Mouse (Mus musculus) midbrain, embryonic 15.5 days (tissue): ENCODE results near the gene 3100002H09Rik. TPM values are rescaled to one million over a fixed set of nuclear protein-coding genes. Genes with fewer than 3 reads are reported as not detected.

Experiments used
- ATAC-seq: fragments of 200-750 bp; cut with Nextera tagmentation; replicated peaks from 2 replicates; pipeline ENCODE4 v1.8.0; 2017; ENCODE audit warnings: moderate TSS enrichment
- H3K27ac ChIP-seq: fragments of 300-500 bp; sonication (generic); 2 replicates; pipeline ENCODE4 v1.5.1; 2015; ENCODE audit warnings: mild to moderate bottlenecking, inconsistent platforms
- H3K27me3 ChIP-seq: fragments of 300-500 bp; sonication (generic); replicated peaks from 2 replicates; pipeline ENCODE4 v1.6.1; 2015; ENCODE audit warnings: inconsistent platforms
- H3K36me3 ChIP-seq: fragments of 300-500 bp; sonication (generic); replicated peaks from 2 replicates; pipeline ENCODE4 v1.6.1; 2015; ENCODE audit warnings: inconsistent platforms
- H3K4me1 ChIP-seq: fragments of 300-500 bp; sonication (generic); 2 replicates; pipeline ENCODE4 v1.6.1; 2015; ENCODE audit warnings: inconsistent platforms
- H3K4me2 ChIP-seq: fragments of 300-500 bp; sonication (generic); 2 replicates; pipeline ENCODE4 v1.6.1; 2015; ENCODE audit warnings: inconsistent platforms, mild to moderate bottlenecking, moderate library complexity
- H3K4me3 ChIP-seq: fragments of 300-500 bp; sonication (generic); 2 replicates; pipeline ENCODE4 v1.5.1; 2015; ENCODE audit warnings: mild to moderate bottlenecking, inconsistent platforms
- H3K9ac ChIP-seq: fragments of 300-500 bp; sonication (generic); 2 replicates; pipeline ENCODE4 v1.6.1; 2015; ENCODE audit warnings: mild to moderate bottlenecking, inconsistent platforms
- H3K9me3 ChIP-seq: fragments of 300-500 bp; sonication (generic); 2 replicates; pipeline ENCODE4 v1.6.1; 2016; ENCODE audit warnings: inconsistent platforms
- WGBS: fragments of 180-500 bp; shearing (Covaris S2); methylation state at CpG from one replicate; pipeline ENCODE4 v1.1.7; 2015; ENCODE audit warnings: mixed read lengths; 5-methylcytosine and 5-hydroxymethylcytosine counted together
- polyA plus RNA-seq: library from polyadenylated mRNA; unstranded; fragments of >200 nt; fragmentation: Nextera tagmentation; extraction: Ambion mirVana; gene quantifications from 2 replicates; pipeline ENCODE4 v1.2.1, GENCODE M21; 2015

Gene 3100002H09Rik
- polyA plus RNA-seq = 0.98 and 1.3 TPM in 2 replicates

DNA sequence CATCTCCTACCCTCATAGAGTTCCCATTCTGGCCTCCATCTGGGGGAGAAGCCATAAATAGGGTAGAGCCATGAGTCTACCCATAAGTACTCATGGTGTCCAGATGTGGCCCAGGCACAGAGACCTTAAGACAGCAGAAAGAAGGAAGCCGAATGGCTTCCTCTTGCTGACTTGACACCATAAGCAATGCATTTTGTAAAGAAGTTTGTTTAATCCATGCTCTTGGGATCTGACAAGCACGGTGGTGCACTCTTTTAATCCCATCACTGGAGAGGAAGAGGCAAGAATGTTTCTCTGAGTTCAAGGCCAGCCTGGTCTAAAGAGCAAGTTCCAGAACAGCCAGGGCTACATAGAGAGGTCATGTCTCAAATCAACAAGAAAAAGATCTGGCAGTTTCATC is at the start of gene 3100002H09Rik:
TSS of gene 3100002H09Rik (minus strand) at position 101 of the 400 bp plus-strand sequence.
- no peaks in the 10 kb centered on the region for H3K9me3 ChIP-seq
- H3K36me3 ChIP-seq = no peaks in the 10 kb centered on the region
- no peak within 1 kb of the TSS for H3K9ac ChIP-seq
- H3K27ac ChIP-seq = no peak within 1 kb of the TSS
- no peak within 1 kb of the TSS for H3K4me3 ChIP-seq
- H3K27me3 ChIP-seq = no peaks in the 10 kb centered on the region
- peaks cover 15% of the 10 kb centered on the region for H3K4me1 ChIP-seq
- WGBS = 70% methylated on average over 2 of the region's 2 CpGs
- ATAC-seq = no peak
- H3K4me2 ChIP-seq = no peak within 1 kb of the TSS

GRCm38 (mm10) chr4:124659251-124660217 is 48.9 kb upstream of the 3100002H09Rik start:
- no peak for ATAC-seq
- Histone ChIP-seq H3K27me3 (peaks cover 33% of the 10 kb centered on the region), H3K4me2 (peak overlapping the region; percentile 66), H3K4me3 (peak overlapping the region; percentile 54), H3K27ac (0 out of 2 replicates have a peak overlapping the region, but pooled peaks have one; percentile 26), H3K36me3 (no peaks in the 10 kb centered on the region), H3K9me3 (no peaks in the 10 kb centered on the region), H3K9ac (peak overlapping the region; percentile 47), H3K4me1 (peaks cover 40% of the 10 kb centered on the region)
- under 1% methylated on average over 67 of the region's 68 CpGs for WGBS

- H3K27me3 ChIP-seq = peaks cover 41% of the 10 kb centered on the region
- H3K36me3 ChIP-seq = no peaks in the 10 kb centered on the region
- H3K4me2 ChIP-seq = peak overlapping the region; percentile 66
- peaks cover 34% of the 10 kb centered on the region for H3K4me1 ChIP-seq
- peak overlapping the region; percentile 47 for H3K9ac ChIP-seq
- peak overlapping the region; percentile 54 for H3K4me3 ChIP-seq
- WGBS = under 1% methylated on average over 39 of the region's 39 CpGs
- H3K27ac ChIP-seq = peak overlapping the region; percentile 9; the same call in 1 of the 2 replicates
- no peaks in the 10 kb centered on the region for H3K9me3 ChIP-seq
- ATAC-seq = no peak
Measured at GRCm38 (mm10) chr4:124658412-124658851, 47.8 kb upstream of the 3100002H09Rik start.

DNA sequence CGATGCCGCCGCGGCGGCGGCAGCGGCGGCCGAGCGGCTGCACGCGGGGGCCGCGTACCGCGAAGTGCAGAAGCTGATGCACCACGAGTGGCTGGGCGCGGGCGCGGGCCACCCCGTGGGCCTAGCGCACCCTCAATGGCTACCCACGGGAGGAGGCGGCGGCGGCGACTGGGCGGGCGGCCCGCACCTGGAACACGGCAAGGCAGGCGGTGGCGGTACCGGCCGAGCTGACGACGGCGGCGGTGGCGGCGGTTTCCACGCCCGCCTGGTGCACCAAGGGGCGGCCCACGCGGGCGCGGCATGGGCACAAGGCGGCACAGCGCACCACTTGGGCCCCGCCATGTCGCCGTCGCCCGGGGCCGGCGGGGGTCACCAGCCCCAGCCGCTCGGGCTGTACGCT is 47.2 kb upstream of the 3100002H09Rik start:
- peaks cover 38% of the 10 kb centered on the region for H3K4me1 ChIP-seq
- peak overlapping the region; percentile 47 for H3K9ac ChIP-seq
- peak; percentile 25 for ATAC-seq
- H3K36me3 ChIP-seq = no peaks in the 10 kb centered on the region
- peaks cover 41% of the 10 kb centered on the region for H3K27me3 ChIP-seq
- under 1% methylated on average over 56 of the region's 61 CpGs for WGBS
- H3K27ac ChIP-seq = peak overlapping the region; percentile 70
- peak overlapping the region; percentile 66 for H3K4me2 ChIP-seq
- H3K9me3 ChIP-seq = no peaks in the 10 kb centered on the region
- peak overlapping the region; percentile 54 for H3K4me3 ChIP-seq

- Histone ChIP-seq H3K27me3 (peaks cover 34% of the 10 kb centered on the region), H3K9ac (peak overlapping the region; percentile 49), H3K4me3 (peak overlapping the region; percentile 54), H3K27ac (peak overlapping the region; percentile 70), H3K4me2 (peak overlapping the region; percentile 66), H3K4me1 (peaks cover 43% of the 10 kb centered on the region), H3K9me3 (no peaks in the 10 kb centered on the region), H3K36me3 (no peaks in the 10 kb centered on the region)
- peak; percentile 93 for ATAC-seq
- under 1% methylated on average over 70 of the region's 92 CpGs for WGBS
Measured at GRCm38 (mm10) chr4:124656854-124657650, 46.4 kb upstream of the 3100002H09Rik start.

GRCm38 (mm10) chr4:124656518-124656853 is 45.9 kb upstream of the 3100002H09Rik start, which contains the start of gene Pou3f1:
Gene Pou3f1 (plus strand): TSS chr4:124656807.
- peak within 1 kb of the TSS; percentile 54 for H3K4me3 ChIP-seq
- H3K9ac ChIP-seq = peak within 1 kb of the TSS; percentile 49
- peaks cover 29% of the 10 kb centered on the region for H3K27me3 ChIP-seq
- H3K27ac ChIP-seq = peak within 1 kb of the TSS; percentile 70
- H3K4me2 ChIP-seq = peak within 1 kb of the TSS; percentile 66
- no peak; the same call in 1 of the 2 replicates for ATAC-seq
- peaks cover 43% of the 10 kb centered on the region for H3K4me1 ChIP-seq
- H3K9me3 ChIP-seq = no peaks in the 10 kb centered on the region
- WGBS = under 1% methylated on average over 15 of the region's 15 CpGs
- no peaks in the 10 kb centered on the region for H3K36me3 ChIP-seq

DNA sequence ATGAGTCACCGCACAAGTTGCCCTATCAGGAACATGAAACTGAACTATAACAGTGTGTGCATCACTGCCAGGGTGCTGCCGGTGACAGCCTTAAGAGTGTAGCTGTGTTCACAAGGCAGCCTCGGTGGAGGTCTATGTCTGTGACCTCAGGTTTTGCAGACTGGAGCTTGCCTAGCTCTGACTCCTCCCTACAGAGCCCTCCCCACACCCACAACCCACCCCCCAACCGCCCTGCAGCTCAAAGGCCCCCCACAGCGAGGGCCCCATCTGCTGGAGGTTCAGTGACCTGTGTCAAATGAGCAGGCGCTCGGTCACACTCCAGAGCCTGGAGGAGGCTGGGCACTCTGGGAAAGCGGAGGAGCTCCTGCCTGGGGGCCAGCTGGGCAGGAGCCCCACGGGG is 42.3 kb upstream of the 3100002H09Rik start:
- Histone ChIP-seq H3K4me2 (no peak overlapping the region), H3K9me3 (no peaks in the 10 kb centered on the region), H3K9ac (no peak overlapping the region), H3K4me1 (peaks cover 26% of the 10 kb centered on the region), H3K27ac (no peak overlapping the region), H3K27me3 (peaks cover 16% of the 10 kb centered on the region; the same call in 1 of the 2 replicates), H3K4me3 (no peak overlapping the region), H3K36me3 (no peaks in the 10 kb centered on the region)
- ATAC-seq = no peak
- 7% methylated on average over 9 of the region's 9 CpGs for WGBS

DNA sequence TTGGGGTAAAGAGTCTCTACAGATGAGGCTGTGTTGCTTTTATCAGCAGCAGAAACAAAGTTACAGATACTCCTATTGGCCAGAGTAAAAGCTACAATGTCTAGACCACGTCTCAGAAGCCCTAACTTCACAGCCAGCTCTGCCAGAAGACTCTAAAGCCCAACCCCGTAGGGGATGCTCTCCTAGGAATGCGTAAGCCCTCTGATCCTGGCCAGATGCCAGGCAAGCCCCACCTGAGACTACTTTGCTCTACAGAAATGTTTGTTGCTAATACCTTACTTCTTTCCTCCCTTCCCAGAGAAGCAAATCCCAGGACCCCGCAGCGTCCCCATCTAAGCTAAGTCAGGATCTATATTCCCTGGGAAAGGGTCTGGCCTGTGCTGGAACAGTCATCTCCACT is 37.3 kb upstream of the 3100002H09Rik start:
- ATAC-seq = no peak
- no peak overlapping the region for H3K9ac ChIP-seq
- peaks cover 16% of the 10 kb centered on the region for H3K4me1 ChIP-seq
- H3K36me3 ChIP-seq = no peaks in the 10 kb centered on the region
- 28% methylated on average over 5 of the region's 5 CpGs for WGBS
- H3K9me3 ChIP-seq = no peaks in the 10 kb centered on the region
- no peak overlapping the region for H3K4me3 ChIP-seq
- H3K27me3 ChIP-seq = 0 out of 2 replicates have a peak, but pooled peaks cover 3% of the 10 kb centered on the region
- no peak overlapping the region for H3K27ac ChIP-seq
- no peak overlapping the region for H3K4me2 ChIP-seq

GRCm38 (mm10) chr4:124646591-124646990 is 36.0 kb upstream of the 3100002H09Rik start:
- WGBS = 24% methylated on average over 8 of the region's 8 CpGs
- Histone ChIP-seq H3K4me1 (peaks cover 10% of the 10 kb centered on the region; the same call in 1 of the 2 replicates), H3K36me3 (no peaks in the 10 kb centered on the region), H3K4me3 (no peak overlapping the region), H3K9me3 (no peaks in the 10 kb centered on the region), H3K27me3 (0 out of 2 replicates have a peak, but pooled peaks cover 3% of the 10 kb centered on the region), H3K9ac (no peak overlapping the region), H3K27ac (no peak overlapping the region), H3K4me2 (no peak overlapping the region)
- no peak for ATAC-seq

- no peak for ATAC-seq
- 21% methylated on average over 3 of the region's 3 CpGs for WGBS
- Histone ChIP-seq H3K27me3 (0 out of 2 replicates have a peak, but pooled peaks cover 3% of the 10 kb centered on the region), H3K9ac (no peak overlapping the region), H3K27ac (no peak overlapping the region), H3K4me1 (peaks cover 12% of the 10 kb centered on the region; the same call in 1 of the 2 replicates), H3K4me2 (no peak overlapping the region), H3K36me3 (no peaks in the 10 kb centered on the region), H3K9me3 (no peaks in the 10 kb centered on the region), H3K4me3 (no peak overlapping the region)
Measured at GRCm38 (mm10) chr4:124644974-124645433, 34.4 kb upstream of the 3100002H09Rik start.

- Histone ChIP-seq H3K4me2 (no peak overlapping the region), H3K27me3 (0 out of 2 replicates have a peak, but pooled peaks cover 3% of the 10 kb centered on the region), H3K4me1 (peaks cover 21% of the 10 kb centered on the region), H3K36me3 (no peaks in the 10 kb centered on the region), H3K9ac (no peak overlapping the region), H3K9me3 (no peaks in the 10 kb centered on the region), H3K27ac (no peak overlapping the region), H3K4me3 (no peak overlapping the region)
- 92% methylated on average over 9 of the region's 9 CpGs for WGBS
- ATAC-seq = no peak
Measured at GRCm38 (mm10) chr4:124643859-124644258, 33.3 kb upstream of the 3100002H09Rik start.
